Mouse (Mus musculus) G1E (cell line): Measurements from ENCODE around the gene Gpc1.

Experiments used
- CTCF ChIP-seq: IDR thresholded peaks from 2 replicates; pipeline ENCODE4 v1.5.1; 2012; ENCODE audit warnings: low read depth, low read length, inconsistent platforms, mixed read lengths
- GATA1 ChIP-seq: IDR thresholded peaks from 2 replicates; pipeline ENCODE4 v1.6.1; 2012; ENCODE audit warnings: borderline replicate concordance, low read length, inconsistent platforms, mixed read lengths
- TAL1 ChIP-seq: conservative IDR thresholded peaks from 2 replicates; pipeline ENCODE4 v1.6.1; 2012; ENCODE audit warnings: low read depth, low read length, inconsistent platforms, mixed read lengths

GRCm38 (mm10) chr1:92893896-92894295 lies 62.5 kb downstream of the Gpc1 start:
- TF ChIP-seq CTCF (no peak), GATA1 (no peak), TAL1 (no peak)
